Comparison of ENCODE assay signal across 19 mouse cellular contexts in genomic region chr4:86335861-86336415, GRCm38 (mm10).
DNase-seq lines count a peak whose midpoint lies in the region; ATAC-seq and TF ChIP-seq lines count a peak whose summit lies in the region.
"Had no signal": no experiment of that assay in that cellular context is flagged by ENCODE, and none has a peak within 500 bp of the region (broad histone marks: within the 10 kb centered on the region; RNA-seq: fewer than 3 reads in every experiment).

No protein-coding gene starts in this region.

- peak; percentile 18; the same call in 1 of the 2 replicates for ATAC-seq in forebrain, embryonic 14.5 days
- no peak for ATAC-seq in forebrain, embryonic 13.5 days
- ATAC-seq in lung, embryonic 15.5 days (ENCODE audit: borderline replicate concordance, extremely low read depth, low FRiP score, low TSS enrichment), result peak; percentile 52; the same call in 1 of the 2 replicates
- no peak for ATAC-seq in kidney, embryonic 14.5 days (ENCODE audit: low FRiP score, low TSS enrichment)
- ATAC-seq in stomach, embryonic 16.5 days (ENCODE audit: insufficient read depth, low FRiP score), result peak; percentile 73
- ATAC-seq: hindbrain, embryonic 16.5 days had no signal

- no peak overlapping the region for H3K4me3 ChIP-seq in forebrain, embryonic 14.5 days (ENCODE audit: low read depth, low read length)
- H3K4me3 ChIP-seq in forebrain, embryonic 13.5 days, result no peak overlapping the region
- no peak overlapping the region for H3K4me3 ChIP-seq in lung, embryonic 15.5 days
- H3K4me3 ChIP-seq in lung, adult 2 months (replicated peaks; ENCODE audit: extremely low read depth, low read depth, low read length), result no peak overlapping the region
- H3K4me3 ChIP-seq in kidney, embryonic 14.5 days (ENCODE audit: low read length), result no peak overlapping the region
- H3K4me3 ChIP-seq in stomach, embryonic 16.5 days (replicated peaks; ENCODE audit: low read length), result no peak overlapping the region
- H3K4me3 ChIP-seq: embryonic facial prominence, embryonic 12.5 days; forebrain, embryonic 12.5 days; left cerebral cortex, adult 2 months; neural tube, embryonic 13.5 days had no signal

- intact Hi-C loops in heart, postnatal 14 days (cut with DNase I), result no loop called here

- no peak for TF ChIP-seq POLR2A in lung, adult 2 months (IDR thresholded peaks at IDR 0.05; ENCODE audit: borderline replicate concordance, extremely low read depth, low read depth, low read length)

- no peaks in the 10 kb centered on the region for H3K27me3 ChIP-seq in forebrain, embryonic 14.5 days (replicated peaks; ENCODE audit: control insufficient read depth, insufficient read depth, low read length)
- no peaks in the 10 kb centered on the region for H3K27me3 ChIP-seq in forebrain, embryonic 13.5 days
- H3K27me3 ChIP-seq in lung, embryonic 15.5 days, result no peaks in the 10 kb centered on the region
- H3K27me3 ChIP-seq in kidney, embryonic 14.5 days (ENCODE audit: control insufficient read depth, insufficient read depth, low read length), result no peaks in the 10 kb centered on the region
- no peaks in the 10 kb centered on the region for H3K27me3 ChIP-seq in stomach, embryonic 16.5 days (ENCODE audit: control insufficient read depth, insufficient read depth, low read length)
- H3K27me3 ChIP-seq: embryonic facial prominence, embryonic 12.5 days; forebrain, embryonic 12.5 days; neural tube, embryonic 13.5 days had no signal

- H3K9ac ChIP-seq in forebrain, embryonic 14.5 days (ENCODE audit: low read length), result no peak overlapping the region
- no peak overlapping the region for H3K9ac ChIP-seq in forebrain, embryonic 13.5 days
- no peak overlapping the region for H3K9ac ChIP-seq in lung, embryonic 15.5 days
- no peak overlapping the region for H3K9ac ChIP-seq in kidney, embryonic 14.5 days (ENCODE audit: low read depth, low read length)
- H3K9ac ChIP-seq in stomach, embryonic 16.5 days (ENCODE audit: low read length), result no peak overlapping the region
- H3K9ac ChIP-seq: embryonic facial prominence, embryonic 12.5 days; forebrain, embryonic 12.5 days; neural tube, embryonic 13.5 days had no signal

- no peaks in the 10 kb centered on the region for H3K9me3 ChIP-seq in forebrain, embryonic 14.5 days (replicated peaks; ENCODE audit: control insufficient read depth, low read length)
- H3K9me3 ChIP-seq in forebrain, embryonic 13.5 days (replicated peaks), result no peaks in the 10 kb centered on the region
- H3K9me3 ChIP-seq in lung, embryonic 15.5 days, result no peaks in the 10 kb centered on the region
- H3K9me3 ChIP-seq in kidney, embryonic 14.5 days (ENCODE audit: control insufficient read depth, low read length), result no peaks in the 10 kb centered on the region
- H3K9me3 ChIP-seq in stomach, embryonic 16.5 days (replicated peaks; ENCODE audit: control insufficient read depth, low read length), result no peaks in the 10 kb centered on the region
- H3K9me3 ChIP-seq: embryonic facial prominence, embryonic 12.5 days; forebrain, embryonic 12.5 days; neural tube, embryonic 13.5 days had no signal

- no peak overlapping the region for H3K27ac ChIP-seq in forebrain, embryonic 14.5 days (ENCODE audit: low read depth, low read length)
- H3K27ac ChIP-seq in forebrain, embryonic 13.5 days, result no peak overlapping the region
- peak overlapping the region; percentile 41; the same call in 1 of the 2 replicates for H3K27ac ChIP-seq in lung, embryonic 15.5 days
- H3K27ac ChIP-seq in kidney, embryonic 14.5 days (ENCODE audit: low read depth, low read length), result peak overlapping the region; percentile 74; the same call in 1 of the 2 replicates
- peak overlapping the region; percentile 50; the same call in 1 of the 2 replicates for H3K27ac ChIP-seq in stomach, embryonic 16.5 days (ENCODE audit: low read length)
- H3K27ac ChIP-seq: embryonic facial prominence, embryonic 12.5 days; forebrain, embryonic 12.5 days; left cerebral cortex, adult 2 months; macrophage; neural tube, embryonic 13.5 days had no signal

- no peak for TF ChIP-seq CTCF in lung, adult 2 months (IDR thresholded peaks at IDR 0.05; ENCODE audit: insufficient read depth, low read length)

- WGBS in forebrain, embryonic 14.5 days, result 25% methylated on average over 10 of the region's 10 CpGs
- 34% methylated on average over 10 of the region's 10 CpGs for WGBS in forebrain, embryonic 13.5 days
- 19% methylated on average over 10 of the region's 10 CpGs for WGBS in lung, embryonic 15.5 days
- 45% methylated on average over 10 of the region's 10 CpGs for WGBS in lung, adult 2 months
- WGBS in kidney, embryonic 14.5 days, result 37% methylated on average over 10 of the region's 10 CpGs
- WGBS in stomach, embryonic 16.5 days, result 26% methylated on average over 10 of the region's 10 CpGs

- H3K36me3 ChIP-seq in forebrain, embryonic 14.5 days (ENCODE audit: control insufficient read depth, insufficient read depth, low read length), result no peaks in the 10 kb centered on the region
- H3K36me3 ChIP-seq in forebrain, embryonic 13.5 days (ENCODE audit: poor library complexity, severe bottlenecking), result no peaks in the 10 kb centered on the region
- no peaks in the 10 kb centered on the region for H3K36me3 ChIP-seq in lung, embryonic 15.5 days
- H3K36me3 ChIP-seq in kidney, embryonic 14.5 days (ENCODE audit: control insufficient read depth, insufficient read depth, low read length), result no peaks in the 10 kb centered on the region
- no peaks in the 10 kb centered on the region for H3K36me3 ChIP-seq in stomach, embryonic 16.5 days (ENCODE audit: control insufficient read depth, insufficient read depth, low read length)
- H3K36me3 ChIP-seq: embryonic facial prominence, embryonic 12.5 days; forebrain, embryonic 12.5 days; neural tube, embryonic 13.5 days had no signal

- H3K4me2 ChIP-seq in forebrain, embryonic 14.5 days (ENCODE audit: low read length), result no peak overlapping the region
- H3K4me2 ChIP-seq in forebrain, embryonic 13.5 days, result no peak overlapping the region
- H3K4me2 ChIP-seq in lung, embryonic 15.5 days, result no peak overlapping the region
- no peak overlapping the region for H3K4me2 ChIP-seq in kidney, embryonic 14.5 days (replicated peaks; ENCODE audit: low read depth, low read length)
- H3K4me2 ChIP-seq in stomach, embryonic 16.5 days (ENCODE audit: low read depth, low read length), result no peak overlapping the region
- H3K4me2 ChIP-seq: embryonic facial prominence, embryonic 12.5 days; forebrain, embryonic 12.5 days; neural tube, embryonic 13.5 days had no signal

- peak; percentile 17 for DNase-seq in forebrain, embryonic 14.5 days (ENCODE audit: low spot score)
- DNase-seq in lung, adult 2 months, result no peak
- DNase-seq in left cerebral cortex, adult 18-20 months (ENCODE audit: low spot score in 2 of 2), result no peak
- no peak for DNase-seq in heart, postnatal 14 days
- DNase-seq: adrenal gland, adult 2 months; B cell, adult 2 months; cerebellum, adult 8-10 months; right cerebral cortex, postnatal 4 days; thymus, postnatal 4 days had no signal

- H3K4me1 ChIP-seq in forebrain, embryonic 14.5 days (ENCODE audit: control insufficient read depth, insufficient read depth, low read length), result no peaks in the 10 kb centered on the region
- H3K4me1 ChIP-seq in forebrain, embryonic 13.5 days, result peaks cover 8% of the 10 kb centered on the region
- H3K4me1 ChIP-seq in lung, embryonic 15.5 days, result peaks cover 27% of the 10 kb centered on the region
- H3K4me1 ChIP-seq in lung, adult 2 months (ENCODE audit: control insufficient read depth, insufficient read depth, low read length), result no peaks in the 10 kb centered on the region; the same call in 1 of the 2 replicates
- H3K4me1 ChIP-seq in kidney, embryonic 14.5 days (ENCODE audit: control insufficient read depth, insufficient read depth, low read length), result peaks cover 19% of the 10 kb centered on the region; the same call in 1 of the 2 replicates
- H3K4me1 ChIP-seq in stomach, embryonic 16.5 days (ENCODE audit: control insufficient read depth, insufficient read depth, low read length), result 0 out of 2 replicates have a peak, but pooled peaks cover 6% of the 10 kb centered on the region

Comparison
In these comparisons a context has a peak if more than half of its experiments do, and no peak if none do; other contexts are left out.
1. ATAC-seq: peak in forebrain, embryonic 14.5 days (single experiment), lung, embryonic 15.5 days (single experiment) and stomach, embryonic 16.5 days (single experiment); none in forebrain, embryonic 13.5 days (single experiment) and kidney, embryonic 14.5 days (single experiment).
2. H3K27ac ChIP-seq: peak in lung, embryonic 15.5 days (single experiment), kidney, embryonic 14.5 days (single experiment) and stomach, embryonic 16.5 days (single experiment); none in forebrain, embryonic 14.5 days (single experiment) and forebrain, embryonic 13.5 days (single experiment).